Mouse (Mus musculus) bone marrow macrophage, adult 2 months (primary cell): Measurements from ENCODE around the gene Zfp663.

Experiments used
- CTCF ChIP-seq: IDR thresholded peaks from 2 replicates; pipeline ENCODE4 v1.5.1; 2012; ENCODE audit warnings: low read depth, mild to moderate bottlenecking, low read length, moderate library complexity
- POLR2A ChIP-seq: IDR thresholded peaks from 2 replicates; pipeline ENCODE4 v1.6.1; 2012; ENCODE audit warnings: mild to moderate bottlenecking, low read depth, low read length, borderline replicate concordance

- TF ChIP-seq CTCF (no peak), POLR2A (no peak)
These were observed 18.8 kb upstream of the Zfp663 start for GRCm38 (mm10) chr2:165387370-165387769.
